Mouse (Mus musculus): ENCODE results near the gene Tmem201.

Gene Tmem201

GRCm38 (mm10) chr4:149749003-149749662 is 11.3 kb upstream of the Tmem201 start:
- no peak for DNase-seq (ENCODE audit: low spot score in 2 of 2)

- DNase-seq (ENCODE audit: low spot score in 2 of 2) = no peak
Observed at GRCm38 (mm10) chr4:149744119-149744518, 6.3 kb upstream of the Tmem201 start.

- no peak for DNase-seq (ENCODE audit: low spot score in 2 of 2)
Observed at GRCm38 (mm10) chr4:149742011-149742530, 4.2 kb upstream of the Tmem201 start.

GRCm38 (mm10) chr4:149740301-149740700 is 2.5 kb upstream of the Tmem201 start:
- no peak for DNase-seq (ENCODE audit: low spot score in 2 of 2)

GRCm38 (mm10) chr4:149739478-149739877 is 1.6 kb upstream of the Tmem201 start:
- no peak for DNase-seq (ENCODE audit: low spot score in 2 of 2)

- DNase-seq (ENCODE audit: low spot score in 2 of 2) = no peak
Observed at GRCm38 (mm10) chr4:149736581-149736980, 1.3 kb downstream of the Tmem201 start.

GRCm38 (mm10) chr4:149735624-149736250 is 2.1 kb downstream of the Tmem201 start:
- no peak for DNase-seq (ENCODE audit: low spot score in 2 of 2)

- no peak for DNase-seq (ENCODE audit: low spot score in 2 of 2)
Observed at GRCm38 (mm10) chr4:149734730-149735475, 2.9 kb downstream of the Tmem201 start.

GRCm38 (mm10) chr4:149734246-149734645 is 3.6 kb downstream of the Tmem201 start:
- no peak for DNase-seq (ENCODE audit: low spot score in 2 of 2)

GRCm38 (mm10) chr4:149733748-149734147 is 4.1 kb downstream of the Tmem201 start:
- DNase-seq (ENCODE audit: low spot score in 2 of 2) = no peak

- DNase-seq (ENCODE audit: low spot score in 2 of 2) = no peak
Observed at GRCm38 (mm10) chr4:149732800-149733199, 5.0 kb downstream of the Tmem201 start.

GRCm38 (mm10) chr4:149732313-149732712 is 5.5 kb downstream of the Tmem201 start:
- no peak for DNase-seq (ENCODE audit: low spot score in 2 of 2)

- DNase-seq (ENCODE audit: low spot score in 2 of 2) = no peak
Observed at GRCm38 (mm10) chr4:149730827-149731226, 7.0 kb downstream of the Tmem201 start.

GRCm38 (mm10) chr4:149728810-149729209 is 9.0 kb downstream of the Tmem201 start:
- DNase-seq (ENCODE audit: low spot score in 2 of 2) = no peak

- no peak for DNase-seq (ENCODE audit: low spot score in 2 of 2)
Observed at GRCm38 (mm10) chr4:149727636-149728035, 10.2 kb downstream of the Tmem201 start.

GRCm38 (mm10) chr4:149725661-149726350 is 12.0 kb downstream of the Tmem201 start:
- DNase-seq (ENCODE audit: low spot score in 2 of 2) = peak; percentile 44 to 70

GRCm38 (mm10) chr4:149724916-149725470 is 12.9 kb downstream of the Tmem201 start:
- no peak for DNase-seq (ENCODE audit: low spot score in 2 of 2)

- DNase-seq (ENCODE audit: low spot score in 2 of 2) = peak in 1 of 2 experiments; percentile 59
Observed at GRCm38 (mm10) chr4:149723855-149724731, 13.8 kb downstream of the Tmem201 start.

GRCm38 (mm10) chr4:149723021-149723390 is 14.8 kb downstream of the Tmem201 start:
- DNase-seq (ENCODE audit: low spot score in 2 of 2) = no peak
